Mouse (Mus musculus) lung, postnatal 0 days (tissue): ENCODE results near the gene Tmem164.

Experiments used
- CTCF ChIP-seq: IDR thresholded peaks from 2 replicates; pipeline ENCODE4 v1.5.1; 2016; ENCODE audit warnings: antibody characterized with exemption, mild to moderate bottlenecking
- EP300 ChIP-seq: IDR thresholded peaks from 2 replicates; pipeline ENCODE4 v1.6.1; 2016; ENCODE audit warnings: antibody characterized with exemption, mild to moderate bottlenecking, control low read depth

DNA sequence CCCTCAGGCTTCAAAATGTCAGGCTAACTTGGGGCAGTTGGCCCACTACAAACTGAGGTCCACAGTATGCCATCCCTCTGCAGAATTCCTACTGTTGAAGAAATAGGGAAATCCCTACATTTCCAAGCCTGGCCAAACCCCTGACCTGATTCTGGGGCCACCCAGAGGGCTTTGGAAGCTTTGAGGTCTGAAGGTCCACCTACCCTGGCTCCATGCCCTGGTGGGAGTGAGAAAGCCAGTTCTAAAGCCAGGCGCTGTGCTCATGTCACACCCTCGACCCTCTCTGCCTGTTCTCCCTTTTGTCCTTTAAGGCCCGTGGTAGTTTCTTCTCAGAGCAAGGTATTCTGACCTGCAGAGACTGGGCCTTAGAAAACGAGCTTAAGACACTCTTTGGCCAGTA, 94.9 kb downstream of the Tmem164 start:
- TF ChIP-seq CTCF = no peak
- TF ChIP-seq EP300 = no peak
